Mouse (Mus musculus) fibroblast of lung, adult 2 months (primary cell): ENCODE measurements at regions not wholly inside any gene's neighbourhood (a gene's known extent, or its start where the extent isn't known, plus 50 kb on each side); places are given as distances from the start of the nearest gene placed in this dataset.

Experiments used
- DNase-seq: peaks from one replicate; pipeline ENCODE4 v3.0.0-alpha.2; 2011; ENCODE audit warnings: low read depth

GRCm38 (mm10) chr13:101017041-101017440 lies 183.8 kb upstream of the Slc30a5 start:
- peak; percentile 40 for DNase-seq

DNA sequence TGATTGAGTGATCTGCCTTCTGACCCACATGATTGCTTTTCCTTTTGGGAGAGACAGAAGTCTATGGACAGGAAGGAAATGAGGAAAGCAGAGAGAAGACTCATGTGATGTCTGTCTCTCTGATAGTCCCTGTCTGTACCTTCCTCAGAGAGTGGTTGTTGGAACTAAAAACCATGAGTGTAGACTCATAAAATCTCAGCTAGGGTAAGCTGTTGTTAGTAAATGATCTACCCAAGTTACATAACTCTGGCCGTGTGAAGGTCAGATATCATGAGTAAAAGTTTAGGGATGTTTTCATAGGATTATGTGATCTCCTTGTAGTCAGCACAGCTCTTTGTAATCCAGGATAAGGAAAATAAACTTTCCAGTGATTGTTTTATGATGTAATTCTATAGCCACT lies 183.0 kb upstream of the Slc30a5 start:
- DNase-seq: no peak

- DNase-seq: no peak
These were observed 182.2 kb upstream of the Slc30a5 start for GRCm38 (mm10) chr13:101015435-101015834.

DNA sequence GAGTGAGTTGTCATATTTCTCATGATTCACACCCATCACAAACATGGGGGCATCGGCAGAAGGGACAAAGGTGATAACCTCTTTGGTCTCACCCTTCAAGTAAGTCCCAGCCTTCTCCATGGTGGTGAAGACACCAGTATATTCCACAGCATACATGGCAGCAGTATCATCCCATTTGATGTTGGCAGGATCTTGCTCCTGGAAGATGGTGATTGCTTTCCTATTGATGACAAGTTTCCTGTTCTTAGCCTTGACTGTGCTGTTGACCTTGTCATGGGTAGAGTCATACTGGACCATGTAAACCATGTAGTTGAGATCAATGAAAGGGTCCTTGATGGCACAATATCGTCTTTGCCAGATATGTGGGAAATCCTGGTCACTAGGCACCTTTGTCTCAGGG lies 180.4 kb upstream of the Slc30a5 start:
- no peak for DNase-seq

- DNase-seq: no peak
These were observed 157.4 kb upstream of the Slc30a5 start for GRCm38 (mm10) chr13:100990646-100991045.

- DNase-seq: peak; percentile 89
These were observed 155.7 kb upstream of the Slc30a5 start for GRCm38 (mm10) chr13:100988671-100989531.

DNA sequence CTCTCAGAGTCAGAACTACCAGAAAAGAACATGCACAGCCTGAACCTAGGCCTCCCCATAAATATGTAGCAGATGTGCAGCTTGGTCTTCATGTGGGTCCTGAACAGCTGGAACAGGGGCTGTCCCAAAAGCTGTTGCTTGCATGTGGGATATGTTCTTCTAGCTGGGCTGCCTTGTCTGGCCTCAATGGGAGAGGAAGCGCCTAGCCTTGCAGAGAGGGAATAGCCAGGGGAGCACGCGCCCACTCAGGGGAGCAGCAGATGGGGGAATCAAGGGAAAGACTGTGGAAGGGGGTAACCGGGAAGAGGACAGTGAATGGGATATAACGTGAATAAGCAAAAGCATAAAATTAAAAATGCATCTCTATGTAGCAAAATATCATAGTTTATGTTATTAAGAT lies 154.9 kb upstream of the Slc30a5 start:
- no peak for DNase-seq

GRCm38 (mm10) chr13:100975741-100976140 lies 142.5 kb upstream of the Slc30a5 start:
- DNase-seq: peak; percentile 51

GRCm38 (mm10) chr13:100971080-100972017 lies 138.1 kb upstream of the Slc30a5 start:
- DNase-seq: peak; percentile 56

DNA sequence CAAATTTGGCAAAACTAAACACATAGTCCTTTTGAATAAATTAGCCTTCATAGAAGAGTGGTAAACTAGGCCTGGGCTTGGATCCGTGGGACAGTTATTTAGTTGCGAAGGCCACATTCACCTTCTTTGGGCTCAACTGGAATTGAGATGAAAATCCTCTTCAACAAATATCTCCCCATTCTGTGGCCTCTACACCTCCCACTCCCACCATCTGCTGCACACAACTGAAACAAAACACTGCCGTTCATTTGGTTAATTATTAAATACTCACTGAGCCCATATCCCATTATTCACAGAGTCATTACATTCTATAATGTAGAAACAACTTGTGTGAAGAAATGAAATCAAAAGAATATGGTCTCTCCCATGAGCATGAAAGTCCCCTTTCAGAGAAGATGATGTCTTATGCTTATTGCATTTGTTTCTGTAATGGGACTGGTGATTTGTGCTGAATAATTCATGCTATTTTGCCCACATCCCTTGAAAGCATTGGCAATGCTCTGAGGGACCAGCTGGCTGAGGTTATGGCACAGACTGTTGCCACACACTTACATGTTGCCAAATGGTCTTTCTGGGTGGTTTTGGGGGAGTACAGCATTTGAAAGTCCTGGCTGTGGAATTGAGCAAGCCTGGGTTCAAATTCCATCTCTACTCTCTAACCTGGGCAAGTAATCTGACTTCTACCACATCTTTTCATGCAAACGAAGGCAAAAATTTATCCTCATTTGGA lies 129.7 kb upstream of the Slc30a5 start:
- no peak for DNase-seq

DNA sequence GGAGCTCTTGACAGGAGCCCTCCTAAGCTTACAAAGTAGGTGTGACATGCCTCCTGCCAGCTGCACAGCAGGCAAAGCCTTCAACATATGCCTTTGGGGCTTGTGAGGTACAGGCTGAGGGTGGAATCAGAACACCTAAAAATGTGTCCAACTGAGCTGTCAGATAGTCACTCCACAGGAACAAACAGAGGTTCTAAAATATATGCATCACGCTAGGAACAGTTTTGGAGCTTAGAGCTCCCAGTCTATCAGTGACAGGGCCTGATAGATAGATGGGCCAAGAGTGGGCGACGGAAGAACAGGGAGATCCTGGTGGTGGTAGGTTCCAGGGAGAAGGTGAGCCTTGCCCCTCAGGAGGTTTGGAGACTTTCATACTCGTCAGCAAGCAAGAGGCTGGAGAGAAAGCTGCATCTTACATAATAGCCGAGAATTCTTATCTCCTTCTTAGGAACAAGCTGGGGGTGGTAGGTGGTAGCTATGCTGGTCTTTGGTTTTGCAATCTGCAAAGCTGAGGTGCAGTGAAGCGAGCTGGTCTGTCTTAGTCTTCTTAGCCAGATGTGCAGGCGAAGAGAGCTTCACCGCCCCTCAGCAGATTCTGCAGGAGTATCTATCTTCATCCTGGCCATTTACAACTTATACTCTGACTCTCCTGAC lies 121.5 kb upstream of the Slc30a5 start:
- no peak for DNase-seq

DNA sequence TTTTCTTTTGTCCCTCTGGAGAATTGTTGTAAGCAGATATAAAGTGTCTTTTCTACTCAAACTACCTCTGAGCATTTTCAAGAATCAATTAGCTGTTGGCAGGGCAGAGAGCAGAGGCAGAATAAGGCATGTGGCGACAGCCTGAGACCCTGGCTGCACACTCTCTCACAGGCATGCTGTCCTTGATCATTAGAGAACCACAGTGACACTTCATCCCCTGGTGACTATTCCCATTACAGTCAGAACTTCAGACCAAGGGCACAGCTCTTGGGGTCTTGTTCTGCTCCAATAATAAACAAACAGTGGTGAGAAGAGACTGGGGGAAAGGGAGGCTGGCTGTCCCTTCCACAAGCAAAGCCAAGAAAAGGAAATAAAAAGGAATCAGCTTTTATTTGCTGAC lies 120.9 kb upstream of the Slc30a5 start:
- no peak for DNase-seq

DNA sequence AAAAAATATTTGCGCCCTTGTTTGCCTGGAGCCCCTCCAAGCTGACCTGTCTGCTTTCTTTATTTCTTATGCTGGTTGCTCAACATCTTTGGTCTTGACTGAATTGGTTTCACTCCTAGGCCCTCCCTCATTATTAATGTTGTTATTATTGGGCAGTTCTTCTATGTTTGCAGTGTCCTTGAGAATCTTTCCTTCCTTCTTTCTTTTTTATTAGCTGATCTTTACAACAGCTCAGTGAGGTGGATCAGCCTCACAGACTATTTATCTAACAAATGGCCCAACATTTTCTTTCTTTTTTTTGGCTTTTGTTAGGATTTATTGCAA lies 117.9 kb upstream of the Slc30a5 start:
- DNase-seq: no peak

- DNase-seq: no peak
These were observed 117.3 kb upstream of the Slc30a5 start for GRCm38 (mm10) chr13:100950348-100951184.

DNA sequence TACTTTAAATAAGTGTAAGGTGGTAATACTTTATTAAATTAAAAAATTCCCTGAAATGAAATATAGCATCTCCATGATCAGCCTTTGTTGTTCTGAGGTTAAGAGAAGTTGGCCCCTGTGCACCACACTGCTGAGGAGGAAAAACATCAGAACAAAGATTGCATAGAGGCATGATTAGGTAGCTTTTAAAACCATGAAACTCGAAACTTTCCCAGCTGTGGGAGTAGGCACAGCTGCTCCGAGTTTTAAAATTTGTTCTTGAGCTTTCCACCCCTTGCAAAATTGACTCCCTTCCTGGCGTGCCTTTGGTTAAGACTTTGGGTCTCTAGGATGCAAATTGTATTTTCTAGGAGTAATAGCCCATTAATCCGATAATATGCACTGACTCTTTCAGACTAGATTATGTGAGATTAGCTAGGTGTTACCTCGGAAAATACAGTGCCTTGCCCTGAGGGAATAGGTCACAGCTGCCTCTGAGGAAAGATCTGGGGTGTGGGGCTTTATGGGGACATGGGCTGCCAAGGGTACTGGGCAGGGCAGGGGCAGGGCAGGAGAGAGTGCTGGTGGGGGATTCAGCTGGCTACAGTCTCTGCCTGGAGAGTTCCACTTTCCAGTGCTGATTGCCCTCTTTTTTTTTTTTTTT lies 110.1 kb upstream of the Slc30a5 start:
- DNase-seq: peak; percentile 53

GRCm38 (mm10) chr13:100940791-100941190 lies 107.6 kb upstream of the Slc30a5 start:
- DNase-seq: no peak

- no peak for DNase-seq
These were observed 106.5 kb upstream of the Slc30a5 start for GRCm38 (mm10) chr13:100939677-100940076.

- DNase-seq: no peak
These were observed 100.0 kb upstream of the Slc30a5 start for GRCm38 (mm10) chr13:100933265-100933664.

DNA sequence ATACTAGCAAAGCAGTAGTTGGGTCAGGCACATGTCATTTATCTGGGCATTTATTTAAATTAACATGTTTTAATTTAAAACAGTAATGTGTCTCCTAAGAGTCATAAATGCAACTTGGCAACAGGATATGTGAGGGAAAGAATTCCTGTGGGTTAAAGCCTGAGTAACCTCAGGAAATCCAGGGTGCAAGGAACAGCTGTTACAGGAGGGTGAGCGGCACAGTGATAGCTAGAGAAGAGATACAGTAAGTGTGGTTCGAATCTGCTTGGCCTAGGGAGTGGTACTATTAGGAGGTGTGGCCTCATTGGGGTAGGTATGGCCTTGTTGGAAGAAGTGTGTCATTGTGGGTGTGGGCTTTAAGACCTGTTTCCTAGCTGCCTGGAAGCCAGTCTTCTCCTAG lies 66.3 kb upstream of the Slc30a5 start:
- no peak for DNase-seq

GRCm38 (mm10) chr13:100893871-100894270 lies 60.6 kb upstream of the Slc30a5 start:
- no peak for DNase-seq
